Mouse (Mus musculus): ENCODE data around the gene Ccdc85c.

The Ccdc85c gene

GRCm38 (mm10) chr12:108294620-108295019, 19.4 kb upstream of the Ccdc85c start:
- DNase-seq (ENCODE audit: low spot score in 2 of 2) = no peak

- peak; percentile 28 to 54 for DNase-seq (ENCODE audit: low spot score in 2 of 2)
Observed at GRCm38 (mm10) chr12:108292957-108293356, 17.7 kb upstream of the Ccdc85c start.

GRCm38 (mm10) chr12:108292419-108292818, 17.2 kb upstream of the Ccdc85c start:
- DNase-seq (ENCODE audit: low spot score in 2 of 2) = no peak

GRCm38 (mm10) chr12:108288127-108288880, 13.1 kb upstream of the Ccdc85c start:
- DNase-seq (ENCODE audit: low spot score in 2 of 2) = no peak

- no peak for DNase-seq (ENCODE audit: low spot score in 2 of 2)
Observed at GRCm38 (mm10) chr12:108287011-108287410, 11.8 kb upstream of the Ccdc85c start.

- no peak for DNase-seq (ENCODE audit: low spot score in 2 of 2)
Observed at GRCm38 (mm10) chr12:108286381-108286780, 11.2 kb upstream of the Ccdc85c start.

- DNase-seq (ENCODE audit: low spot score in 2 of 2) = no peak
Observed at GRCm38 (mm10) chr12:108285225-108286011, 10.2 kb upstream of the Ccdc85c start.

GRCm38 (mm10) chr12:108284455-108285224, 9.4 kb upstream of the Ccdc85c start:
- DNase-seq (ENCODE audit: low spot score in 2 of 2) = no peak

GRCm38 (mm10) chr12:108278221-108278918, 3.1 kb upstream of the Ccdc85c start:
- DNase-seq (ENCODE audit: low spot score in 2 of 2) = no peak

- DNase-seq (ENCODE audit: low spot score in 2 of 2) = no peak
Observed at GRCm38 (mm10) chr12:108277341-108277841, 2.2 kb upstream of the Ccdc85c start.

- no peak for DNase-seq (ENCODE audit: low spot score in 2 of 2)
Observed at GRCm38 (mm10) chr12:108275920-108276822, 946 bp upstream of the Ccdc85c start.

GRCm38 (mm10) chr12:108275508-108275890, 274 bp upstream of the Ccdc85c start:
- peak; percentile 91 to 95 for DNase-seq (ENCODE audit: low spot score in 2 of 2)

GRCm38 (mm10) chr12:108274313-108274595, 971 bp downstream of the Ccdc85c start:
- DNase-seq (ENCODE audit: low spot score in 2 of 2) = no peak

GRCm38 (mm10) chr12:108273466-108274312, 1.5 kb downstream of the Ccdc85c start:
- DNase-seq (ENCODE audit: low spot score in 2 of 2) = no peak

- no peak for DNase-seq (ENCODE audit: low spot score in 2 of 2)
Observed at GRCm38 (mm10) chr12:108272143-108272635, 3.0 kb downstream of the Ccdc85c start.

GRCm38 (mm10) chr12:108271351-108272142, 3.7 kb downstream of the Ccdc85c start:
- no peak for DNase-seq (ENCODE audit: low spot score in 2 of 2)

- no peak for DNase-seq (ENCODE audit: low spot score in 2 of 2)
Observed at GRCm38 (mm10) chr12:108270240-108270919, 4.8 kb downstream of the Ccdc85c start.

- no peak for DNase-seq (ENCODE audit: low spot score in 2 of 2)
Observed at GRCm38 (mm10) chr12:108269699-108270098, 5.5 kb downstream of the Ccdc85c start.

Measured in natural killer cell, adult 2 months (primary cell).